Mouse (Mus musculus): ENCODE results near the gene Usp16. TPM values are rescaled to one million over a fixed set of nuclear protein-coding genes. Genes with fewer than 3 reads are reported as not detected.

Gene Usp16
- total RNA-seq, 1 experiment from 2014 or later: 58.2 TPM

DNA sequence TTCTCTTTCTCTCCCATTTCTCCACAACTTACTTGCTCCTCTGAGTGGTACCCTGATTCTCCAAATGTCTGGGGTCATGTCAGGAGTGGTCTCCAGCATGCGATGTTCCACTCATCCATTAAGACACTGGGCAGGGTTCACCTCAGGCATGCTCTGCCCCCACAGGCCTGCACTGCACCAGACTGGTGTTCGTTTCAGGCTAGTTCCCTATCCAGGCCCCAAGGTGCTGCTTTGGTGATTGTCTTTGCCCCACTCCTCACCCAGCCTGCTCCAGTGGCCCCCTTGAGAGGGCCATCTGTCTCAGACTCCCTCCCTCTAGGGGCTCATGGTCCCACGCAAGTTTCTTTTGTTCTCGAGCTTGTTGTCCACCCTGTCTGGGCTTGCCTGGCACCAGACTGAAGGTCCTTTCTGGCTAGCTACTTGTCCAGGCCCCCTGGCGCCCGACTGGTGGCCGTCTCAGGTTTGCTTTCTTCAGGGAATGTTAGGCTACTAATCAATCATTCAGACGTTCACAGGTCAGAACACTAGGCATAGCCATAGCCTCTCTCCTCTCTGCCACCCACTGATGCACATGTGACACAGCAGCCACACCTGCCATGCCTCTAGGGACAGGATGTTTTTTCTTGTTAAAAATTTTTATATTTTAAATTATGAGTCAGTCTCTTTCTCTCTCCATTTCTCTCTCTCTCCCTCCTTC, 73.2 kb downstream of the Usp16 start:
- no peak for ATAC-seq (replicated peaks in 1 of 2; ENCODE audit: insufficient read depth in 1 of 2, low FRiP score in 2 of 2, low TSS enrichment in 1 of 2, low read depth in 1 of 2, poor library complexity in 2 of 2, severe bottlenecking in 2 of 2)

DNA sequence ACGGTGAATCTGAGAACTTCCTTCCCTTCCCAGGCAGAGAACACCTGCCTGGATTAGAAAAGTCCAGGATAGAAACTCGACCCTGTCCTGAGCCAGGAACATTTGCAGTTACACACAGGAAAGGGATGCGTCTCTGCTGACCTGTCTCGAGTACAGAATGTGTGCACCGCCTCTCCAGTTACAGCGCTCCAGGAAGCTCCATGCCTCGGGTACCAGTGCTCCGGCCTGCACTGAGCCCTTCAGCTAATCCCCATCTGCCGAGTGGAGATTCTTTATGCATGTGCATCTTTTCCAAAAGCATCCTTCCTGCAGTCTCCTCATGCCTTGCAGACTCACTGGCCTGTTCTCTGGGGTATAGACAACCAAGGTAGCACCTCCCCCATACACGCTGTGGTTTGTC, 74.3 kb downstream of the Usp16 start:
- no peak for ATAC-seq (replicated peaks in 1 of 2; ENCODE audit: insufficient read depth in 1 of 2, low FRiP score in 2 of 2, low TSS enrichment in 1 of 2, low read depth in 1 of 2, poor library complexity in 2 of 2, severe bottlenecking in 2 of 2)

Other genes with a start within 250 kb of the Usp16 start
- gene N6amt1, start 100.5 kb upstream of the Usp16 start, total RNA-seq (2017): 13.8 and 15.1 TPM in 2 replicates
- gene Ltn1, start 22.1 kb upstream of the Usp16 start, total RNA-seq (2017): 23.9 and 28.1 TPM in 2 replicates
- 18.3 and 18.8 TPM in 2 replicates for gene Rwdd2b, start 14.1 kb upstream of the Usp16 start, total RNA-seq (2017)
- gene Cct8, start 41.2 kb downstream of the Usp16 start, total RNA-seq (2017): 511 and 633 TPM in 2 replicates
- not detected in 2 replicates for gene Map3k7cl, start 98.6 kb downstream of the Usp16 start, total RNA-seq (2017)
- 49.6 and 53.0 TPM in 2 replicates for gene Bach1, start 244.2 kb downstream of the Usp16 start, total RNA-seq (2017)

All from hematopoietic stem cell, adult 5-6 weeks (primary cell).